Mouse (Mus musculus): Measurements from ENCODE around the gene Slc16a7. TPM values are rescaled to one million over a fixed set of nuclear protein-coding genes. Genes with fewer than 3 reads are reported as not detected.

Gene Slc16a7
- polyA plus RNA-seq, 1 experiment from 2014 or later = 4.3 TPM

- Histone ChIP-seq H3K36me3 (no peaks in the 10 kb centered on the region), H3K27me3 (replicated peaks) (no peaks in the 10 kb centered on the region), H3K9ac (no peak overlapping the region), H3K9me3 (no peaks in the 10 kb centered on the region), H3K4me2 (no peak overlapping the region), H3K4me1 (peaks cover 11% of the 10 kb centered on the region; the same call in 1 of the 2 replicates), H3K4me3 (no peak overlapping the region), H3K27ac (replicated peaks) (no peak overlapping the region)
- peak; percentile 31; the same call in 1 of the 2 replicates for ATAC-seq (ENCODE audit: extremely low read depth, insufficient number of reproducible peaks, low FRiP score, low TSS enrichment)
- WGBS = 49% methylated on average over 11 of the region's 11 CpGs
Measured at GRCm38 (mm10) chr10:125321446-125322428, 67.5 kb downstream of the Slc16a7 start.

DNA sequence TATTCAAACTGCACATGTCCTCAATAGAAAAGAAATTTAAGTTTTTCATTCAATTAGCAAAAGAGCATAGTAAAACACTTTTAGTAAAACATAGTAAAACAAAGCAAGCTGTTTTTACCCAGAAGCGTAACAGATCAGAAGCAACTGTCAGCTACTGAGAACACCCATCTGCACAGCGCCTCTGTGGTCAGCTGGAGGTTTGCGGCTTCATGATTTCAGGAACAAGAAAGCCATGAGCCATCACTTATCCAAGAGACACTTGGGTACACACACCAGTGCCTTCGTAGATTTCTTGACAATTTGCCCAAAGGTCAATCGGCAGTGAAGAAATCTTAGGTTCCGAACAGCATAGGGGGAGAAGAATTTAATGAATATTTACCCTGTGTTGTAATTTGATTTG, 71.9 kb downstream of the Slc16a7 start:
- Histone ChIP-seq H3K27ac (replicated peaks) (no peak overlapping the region), H3K4me3 (no peak overlapping the region), H3K4me1 (peaks cover 11% of the 10 kb centered on the region; the same call in 1 of the 2 replicates), H3K9ac (no peak overlapping the region), H3K36me3 (no peaks in the 10 kb centered on the region), H3K4me2 (no peak overlapping the region), H3K27me3 (replicated peaks) (no peaks in the 10 kb centered on the region), H3K9me3 (no peaks in the 10 kb centered on the region)
- 61% methylated on average over 6 of the region's 6 CpGs for WGBS
- no peak for ATAC-seq (ENCODE audit: extremely low read depth, insufficient number of reproducible peaks, low FRiP score, low TSS enrichment)

- H3K27me3 ChIP-seq (replicated peaks) = no peaks in the 10 kb centered on the region
- ATAC-seq (ENCODE audit: extremely low read depth, insufficient number of reproducible peaks, low FRiP score, low TSS enrichment) = no peak
- no peaks in the 10 kb centered on the region for H3K36me3 ChIP-seq
- no peak overlapping the region for H3K9ac ChIP-seq
- no peak overlapping the region for H3K4me3 ChIP-seq
- no peak overlapping the region for H3K4me2 ChIP-seq
- no peaks in the 10 kb centered on the region for H3K4me1 ChIP-seq
- H3K9me3 ChIP-seq = no peaks in the 10 kb centered on the region
- 72% methylated on average over 2 of the region's 2 CpGs for WGBS
- no peak overlapping the region for H3K27ac ChIP-seq (replicated peaks)
Measured at GRCm38 (mm10) chr10:125310855-125311254, 78.4 kb downstream of the Slc16a7 start.

- WGBS = 64% methylated on average over 6 of the region's 6 CpGs
Measured at GRCm38 (mm10) chr10:125298036-125298435, 91.2 kb downstream of the Slc16a7 start.

GRCm38 (mm10) chr10:125290320-125290719, 98.9 kb downstream of the Slc16a7 start:
- Histone ChIP-seq H3K9ac (no peak overlapping the region), H3K4me2 (no peak overlapping the region), H3K4me1 (no peaks in the 10 kb centered on the region), H3K27me3 (replicated peaks) (no peaks in the 10 kb centered on the region), H3K4me3 (no peak overlapping the region), H3K9me3 (no peaks in the 10 kb centered on the region), H3K27ac (replicated peaks) (no peak overlapping the region), H3K36me3 (no peaks in the 10 kb centered on the region)
- WGBS = 64% methylated on average over 9 of the region's 9 CpGs
- ATAC-seq (ENCODE audit: extremely low read depth, insufficient number of reproducible peaks, low FRiP score, low TSS enrichment) = no peak

More at GRCm38 (mm10) chr10:125298036-125298435, 91.2 kb downstream of the Slc16a7 start:
- H3K4me2 ChIP-seq = no peak overlapping the region
- H3K4me1 ChIP-seq = no peaks in the 10 kb centered on the region
- no peaks in the 10 kb centered on the region for H3K9me3 ChIP-seq
- H3K4me3 ChIP-seq = no peak overlapping the region
- no peak for ATAC-seq (ENCODE audit: extremely low read depth, insufficient number of reproducible peaks, low FRiP score, low TSS enrichment)
- H3K27me3 ChIP-seq (replicated peaks) = no peaks in the 10 kb centered on the region
- no peak overlapping the region for H3K9ac ChIP-seq
- no peaks in the 10 kb centered on the region for H3K36me3 ChIP-seq
- H3K27ac ChIP-seq (replicated peaks) = no peak overlapping the region

GRCm38 (mm10) chr10:125288560-125288959, 100.7 kb downstream of the Slc16a7 start:
- H3K4me3 ChIP-seq = no peak overlapping the region
- H3K9ac ChIP-seq = no peak overlapping the region
- WGBS = 86% methylated on average over 6 of the region's 6 CpGs
- H3K9me3 ChIP-seq = no peaks in the 10 kb centered on the region
- H3K36me3 ChIP-seq = no peaks in the 10 kb centered on the region
- no peaks in the 10 kb centered on the region for H3K4me1 ChIP-seq
- H3K27me3 ChIP-seq (replicated peaks) = no peaks in the 10 kb centered on the region
- no peak overlapping the region for H3K4me2 ChIP-seq
- no peak overlapping the region for H3K27ac ChIP-seq (replicated peaks)
- ATAC-seq (ENCODE audit: extremely low read depth, insufficient number of reproducible peaks, low FRiP score, low TSS enrichment) = no peak

- ATAC-seq (ENCODE audit: extremely low read depth, insufficient number of reproducible peaks, low FRiP score, low TSS enrichment) = no peak
- H3K27ac ChIP-seq (replicated peaks) = no peak overlapping the region
- 69% methylated on average over 5 of the region's 5 CpGs for WGBS
- H3K4me2 ChIP-seq = no peak overlapping the region
- H3K4me3 ChIP-seq = no peak overlapping the region
- H3K4me1 ChIP-seq = no peaks in the 10 kb centered on the region
- no peaks in the 10 kb centered on the region for H3K27me3 ChIP-seq (replicated peaks)
- no peaks in the 10 kb centered on the region for H3K36me3 ChIP-seq
- H3K9me3 ChIP-seq = no peaks in the 10 kb centered on the region
- no peak overlapping the region for H3K9ac ChIP-seq
Measured at GRCm38 (mm10) chr10:125285386-125285785, 103.9 kb downstream of the Slc16a7 start.

DNA sequence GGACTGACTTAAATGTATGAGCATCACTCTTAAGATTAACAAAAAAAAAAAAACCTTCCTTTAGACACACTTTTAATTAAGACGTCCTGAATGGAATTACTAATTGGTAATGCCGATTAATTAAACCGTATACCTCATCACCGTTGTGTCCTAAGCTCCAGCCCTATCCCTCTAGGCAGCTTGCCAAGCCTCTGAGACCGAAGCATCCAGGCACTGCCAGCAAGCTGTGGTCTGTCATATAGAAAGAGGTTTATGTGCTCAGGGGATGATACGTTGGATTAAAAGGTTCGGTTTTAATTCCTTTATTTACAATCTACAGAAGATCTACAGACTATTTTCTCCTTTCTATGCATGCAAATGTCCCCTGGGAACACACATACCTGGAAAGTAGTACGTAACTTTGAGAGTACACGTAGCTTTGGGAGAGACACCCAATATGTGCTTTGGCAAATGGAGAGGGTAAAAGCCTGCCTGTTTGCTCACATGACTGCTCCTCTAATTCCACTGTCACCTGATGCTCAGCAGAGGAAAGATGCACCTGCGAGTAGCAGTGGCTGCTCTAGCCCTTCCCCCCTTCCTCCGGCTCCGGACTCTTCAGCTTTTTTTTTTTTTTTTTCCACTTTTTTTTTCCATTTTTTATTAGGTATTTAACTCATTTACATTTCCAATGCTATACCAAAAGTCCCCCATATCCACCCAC, 114.0 kb downstream of the Slc16a7 start:
- H3K9me3 ChIP-seq = no peaks in the 10 kb centered on the region
- WGBS = 80% methylated on average over 12 of the region's 12 CpGs
- H3K36me3 ChIP-seq = no peaks in the 10 kb centered on the region
- no peak overlapping the region for H3K9ac ChIP-seq
- no peak for ATAC-seq (ENCODE audit: extremely low read depth, insufficient number of reproducible peaks, low FRiP score, low TSS enrichment)
- H3K4me1 ChIP-seq = peaks cover 6% of the 10 kb centered on the region; the same call in 1 of the 2 replicates
- no peak overlapping the region for H3K4me3 ChIP-seq
- H3K27ac ChIP-seq (replicated peaks) = no peak overlapping the region
- no peaks in the 10 kb centered on the region for H3K27me3 ChIP-seq (replicated peaks)
- H3K4me2 ChIP-seq = no peak overlapping the region

GRCm38 (mm10) chr10:125274519-125275148, 114.6 kb downstream of the Slc16a7 start:
- no peak overlapping the region for H3K27ac ChIP-seq (replicated peaks)

GRCm38 (mm10) chr10:125273759-125274158, 115.5 kb downstream of the Slc16a7 start:
- Histone ChIP-seq H3K4me2 (no peak overlapping the region), H3K27ac (replicated peaks) (no peak overlapping the region), H3K9me3 (no peaks in the 10 kb centered on the region), H3K4me3 (no peak overlapping the region), H3K4me1 (peaks cover 6% of the 10 kb centered on the region; the same call in 1 of the 2 replicates), H3K9ac (no peak overlapping the region), H3K27me3 (replicated peaks) (no peaks in the 10 kb centered on the region), H3K36me3 (no peaks in the 10 kb centered on the region)
- ATAC-seq (ENCODE audit: extremely low read depth, insufficient number of reproducible peaks, low FRiP score, low TSS enrichment) = no peak
- 73% methylated on average over 7 of the region's 7 CpGs for WGBS

More at GRCm38 (mm10) chr10:125274519-125275148, 114.6 kb downstream of the Slc16a7 start:
- no peak overlapping the region for H3K9ac ChIP-seq
- H3K4me2 ChIP-seq = no peak overlapping the region
- H3K4me3 ChIP-seq = no peak overlapping the region
- WGBS = 87% methylated on average over 5 of the region's 5 CpGs
- no peak for ATAC-seq (ENCODE audit: extremely low read depth, insufficient number of reproducible peaks, low FRiP score, low TSS enrichment)
- no peaks in the 10 kb centered on the region for H3K9me3 ChIP-seq
- no peaks in the 10 kb centered on the region for H3K36me3 ChIP-seq
- no peaks in the 10 kb centered on the region for H3K27me3 ChIP-seq (replicated peaks)
- peaks cover 6% of the 10 kb centered on the region; the same call in 1 of the 2 replicates for H3K4me1 ChIP-seq

DNA sequence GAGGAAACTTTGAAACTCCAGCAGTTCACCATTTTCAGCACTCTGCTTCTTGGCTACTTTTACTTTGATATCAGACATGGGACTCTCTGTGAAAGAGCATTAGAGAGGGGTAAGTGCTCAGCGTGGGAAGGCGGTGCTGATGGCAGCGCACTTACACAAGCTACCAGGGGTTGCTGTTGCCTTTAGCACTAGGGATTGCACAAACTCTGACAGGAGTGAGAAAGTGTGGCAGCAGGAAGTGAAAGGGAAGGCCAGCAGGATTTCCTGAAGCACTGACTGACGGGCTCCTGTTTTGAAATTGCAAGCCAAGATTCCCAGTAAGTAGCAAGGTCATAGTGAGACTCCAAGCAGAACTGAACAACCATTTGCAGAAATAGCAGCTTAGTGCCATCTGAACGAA, 117.8 kb downstream of the Slc16a7 start:
- H3K4me2 ChIP-seq = no peak overlapping the region
- peaks cover 15% of the 10 kb centered on the region for H3K4me1 ChIP-seq
- no peak overlapping the region for H3K4me3 ChIP-seq
- H3K27ac ChIP-seq (replicated peaks) = no peak overlapping the region
- no peaks in the 10 kb centered on the region for H3K27me3 ChIP-seq (replicated peaks)
- H3K9ac ChIP-seq = no peak overlapping the region
- 65% methylated on average over 5 of the region's 5 CpGs for WGBS
- ATAC-seq (ENCODE audit: extremely low read depth, insufficient number of reproducible peaks, low FRiP score, low TSS enrichment) = no peak
- no peaks in the 10 kb centered on the region for H3K9me3 ChIP-seq
- no peaks in the 10 kb centered on the region for H3K36me3 ChIP-seq
